Mouse (Mus musculus) heart, adult 2 months (tissue): ENCODE data around the gene St6gal2.

ENCODE experiments used
- EP300 ChIP-seq: fragments of 200-500 bp; IDR thresholded peaks from 2 replicates; pipeline ENCODE4 v1.6.1; 2011; ENCODE audit warnings: low read depth, low read length, control low read depth; ENCODE audit not compliant: insufficient read depth
- POLR2A ChIP-seq: fragments of 200-500 bp; IDR thresholded peaks from 2 replicates; pipeline ENCODE4 v1.6.1; 2011; ENCODE audit warnings: mild to moderate bottlenecking, low read depth, low read length, control low read depth; ENCODE audit not compliant: insufficient read depth

DNA sequence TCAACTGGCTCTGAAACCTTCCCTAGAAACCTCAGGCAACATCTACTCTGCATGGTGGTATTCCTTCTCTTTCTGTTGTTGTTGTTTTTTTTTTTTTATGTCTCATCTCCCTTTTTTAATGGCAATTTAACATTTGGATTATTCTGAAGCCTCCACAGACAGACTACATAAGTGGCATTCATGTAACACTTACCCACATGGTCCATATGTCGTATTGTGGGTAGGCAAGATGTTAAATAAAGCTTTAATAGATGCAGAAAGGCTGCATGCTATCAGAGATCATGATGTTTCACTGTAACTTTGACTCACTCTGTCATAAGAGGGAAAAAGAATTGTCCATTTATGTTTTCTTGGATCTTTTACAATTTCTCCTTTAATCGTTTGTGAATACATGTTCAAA, 39.1 kb upstream of the St6gal2 start:
- TF ChIP-seq EP300 (no peak), POLR2A (no peak)
